Mouse (Mus musculus) splenic B cell, adult 2 months (primary cell): Measurements from ENCODE around the gene Shroom1.

ENCODE experiments used
- DNase-seq: peaks from one replicate; pipeline ENCODE4 v3.0.0-alpha.2; 2011; ENCODE audit warnings: low read depth, low spot score
- H3K27me3 ChIP-seq: 2 replicates; pipeline ENCODE4 v1.6.1; 2012; ENCODE audit warnings: mild to moderate bottlenecking, low read length, moderate library complexity, mixed read lengths; ENCODE audit not compliant: control insufficient read depth, poor library complexity, insufficient read depth, severe bottlenecking
- H3K36me3 ChIP-seq: 2 replicates; pipeline ENCODE4 v1.6.1; 2012; ENCODE audit warnings: mild to moderate bottlenecking, low read length, moderate library complexity, mixed read lengths; ENCODE audit not compliant: control insufficient read depth, poor library complexity, insufficient read depth, severe bottlenecking

Gene Shroom1

DNA sequence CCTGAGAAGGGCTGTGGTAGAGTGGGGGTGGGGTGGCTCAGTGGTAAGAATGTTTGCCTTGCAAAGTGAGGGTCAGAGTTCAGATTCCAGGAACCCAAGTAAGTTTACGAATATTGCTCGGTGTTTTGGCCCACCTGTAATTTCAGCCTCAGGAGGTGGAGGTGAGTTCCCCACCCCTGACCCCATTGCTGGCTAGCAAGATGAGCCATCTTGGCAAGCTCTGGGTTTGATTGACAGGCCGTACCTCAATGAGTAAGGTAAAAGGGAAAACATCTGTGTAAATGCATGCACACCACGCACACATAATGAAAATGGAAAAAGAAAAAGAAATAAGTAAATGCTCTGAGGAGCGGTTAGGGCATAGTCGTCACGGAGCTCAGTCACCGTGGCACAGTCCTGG, 47.4 kb downstream of the Shroom1 start:
- Histone ChIP-seq H3K27me3 (no peaks in the 10 kb centered on the region), H3K36me3 (no peaks in the 10 kb centered on the region)
- no peak for DNase-seq

DNA sequence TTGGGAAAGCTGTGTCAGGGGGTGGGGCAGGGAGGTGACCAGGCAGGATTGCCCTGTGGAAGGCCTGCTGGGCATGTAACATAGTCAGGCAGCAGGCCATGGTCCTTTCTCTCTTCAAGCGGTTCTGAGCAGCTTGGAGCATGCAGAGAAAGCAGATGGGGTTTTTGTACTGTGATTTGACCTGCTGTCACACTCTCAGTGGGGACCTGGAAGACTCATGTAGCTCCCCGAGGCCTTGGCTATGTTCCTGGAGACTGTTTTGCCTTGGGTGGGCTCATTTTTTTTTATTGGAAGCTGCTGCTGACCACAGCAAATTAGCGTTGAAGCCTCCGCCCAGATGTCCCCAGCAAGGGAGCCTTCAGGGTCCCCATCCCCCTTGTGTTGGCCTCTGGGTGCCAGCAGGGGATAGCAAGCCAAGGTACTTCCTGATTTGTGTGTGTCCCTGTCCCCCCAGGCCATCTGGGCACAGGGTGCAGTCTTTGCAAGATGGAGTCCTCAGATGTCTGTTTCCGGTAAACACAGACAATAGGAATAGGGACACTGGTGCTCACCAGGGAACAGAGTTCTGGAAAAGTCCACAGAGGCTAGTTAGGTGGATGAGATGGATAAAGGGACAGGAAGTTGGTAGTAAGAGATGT, 48.1 kb downstream of the Shroom1 start:
- H3K27me3 ChIP-seq = no peaks in the 10 kb centered on the region
- DNase-seq = no peak

DNA sequence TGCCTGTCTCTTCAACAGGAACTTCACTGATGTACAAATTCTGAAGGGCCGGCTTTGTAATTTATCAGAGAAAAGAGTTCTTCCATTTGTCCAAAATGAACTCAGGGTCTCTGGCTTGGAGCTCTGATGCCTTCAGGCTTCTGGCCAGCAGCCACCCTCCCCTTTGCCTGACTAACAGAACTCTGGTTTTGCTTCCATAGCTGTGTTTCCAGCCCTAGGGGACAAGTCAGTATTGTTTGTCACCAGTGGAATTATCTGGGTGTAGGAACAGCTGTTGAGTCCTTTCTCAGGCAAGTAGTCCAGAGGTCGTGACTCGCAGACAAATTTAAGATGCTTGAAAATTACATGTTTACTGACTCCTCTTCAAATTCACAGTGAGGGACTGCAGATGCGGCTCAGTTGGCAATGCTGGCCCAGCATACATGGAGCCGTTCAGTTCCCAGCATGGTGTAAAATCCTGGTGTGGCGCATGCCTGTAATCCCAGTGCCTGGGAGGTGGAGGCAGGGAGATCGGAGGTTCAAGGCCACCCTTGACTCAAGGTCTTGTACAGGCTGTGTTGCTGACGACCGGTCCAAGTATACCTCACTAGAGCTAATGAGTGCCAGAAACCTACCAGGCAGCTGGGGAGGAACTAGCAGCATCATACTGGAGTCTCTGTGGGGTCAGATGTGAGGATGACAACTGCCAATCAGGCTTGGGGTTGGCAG, 50.2 kb downstream of the Shroom1 start:
- no peaks in the 10 kb centered on the region for H3K27me3 ChIP-seq
- no peak for DNase-seq
- H3K36me3 ChIP-seq = no peaks in the 10 kb centered on the region

More for the DNA sequence above, 48.1 kb downstream of the Shroom1 start:
- H3K36me3 ChIP-seq = no peaks in the 10 kb centered on the region

DNA sequence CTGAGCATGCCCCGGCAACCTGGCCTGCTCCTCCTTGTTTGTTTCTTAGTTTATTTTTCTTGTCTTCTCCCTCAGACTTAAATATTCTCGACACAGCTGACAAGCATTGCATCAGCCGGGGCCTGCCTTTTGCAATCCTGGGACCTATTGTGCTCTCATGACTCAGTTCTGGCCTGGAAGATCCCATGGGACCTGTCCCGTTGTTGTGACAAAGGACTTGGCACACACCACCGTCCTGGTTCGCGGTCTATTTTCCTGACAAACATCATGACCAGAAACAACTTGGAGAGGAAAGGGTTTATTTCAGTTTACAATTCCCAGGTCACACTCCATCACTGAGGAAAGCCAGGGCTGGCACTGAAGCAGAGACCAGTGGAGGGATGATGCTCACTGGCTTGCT, 51.1 kb downstream of the Shroom1 start:
- DNase-seq = no peak
- no peaks in the 10 kb centered on the region for H3K36me3 ChIP-seq
- no peaks in the 10 kb centered on the region for H3K27me3 ChIP-seq

DNA sequence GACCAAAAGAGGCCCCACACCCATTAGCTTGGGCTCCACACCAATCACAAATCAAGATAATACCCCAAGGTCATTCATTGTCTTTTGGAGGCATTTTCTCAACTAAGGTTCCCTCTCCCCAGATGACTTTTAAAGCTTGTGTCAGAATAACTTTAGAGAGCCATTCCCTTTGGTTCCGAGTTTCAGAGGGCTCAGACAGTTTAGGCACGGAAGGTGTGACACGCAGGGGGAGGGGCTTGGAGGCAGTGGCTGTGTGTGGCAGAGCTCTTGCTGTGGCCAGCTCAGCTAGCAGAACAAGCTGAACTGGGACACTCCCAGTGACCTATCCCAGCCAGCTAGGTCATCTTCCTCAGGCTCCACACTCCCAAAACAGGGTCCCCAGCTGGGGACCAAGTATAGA, 51.6 kb downstream of the Shroom1 start:
- H3K27me3 ChIP-seq = no peaks in the 10 kb centered on the region
- H3K36me3 ChIP-seq = no peaks in the 10 kb centered on the region
- DNase-seq = no peak

DNA sequence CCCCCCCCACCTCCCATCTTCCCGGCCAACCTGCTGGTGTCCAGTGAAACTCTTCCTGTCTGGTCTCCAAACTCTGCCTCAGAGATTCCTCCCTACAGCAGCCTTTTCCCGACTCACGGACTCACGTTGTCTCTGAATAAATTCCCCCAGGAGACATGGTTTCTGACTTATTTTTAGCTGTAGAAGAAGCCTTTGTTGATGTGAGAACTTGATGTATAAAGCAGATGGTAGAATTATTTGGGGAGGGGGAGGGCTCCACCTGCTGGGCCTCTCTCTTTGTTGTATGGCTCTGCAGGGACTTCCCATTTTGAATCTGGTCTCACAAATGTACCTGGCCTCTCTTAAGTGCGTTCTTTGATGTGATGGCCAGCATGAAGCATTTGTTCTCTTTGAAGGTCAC, 53.3 kb downstream of the Shroom1 start:
- Histone ChIP-seq H3K36me3 (no peaks in the 10 kb centered on the region), H3K27me3 (no peaks in the 10 kb centered on the region)
- no peak for DNase-seq

DNA sequence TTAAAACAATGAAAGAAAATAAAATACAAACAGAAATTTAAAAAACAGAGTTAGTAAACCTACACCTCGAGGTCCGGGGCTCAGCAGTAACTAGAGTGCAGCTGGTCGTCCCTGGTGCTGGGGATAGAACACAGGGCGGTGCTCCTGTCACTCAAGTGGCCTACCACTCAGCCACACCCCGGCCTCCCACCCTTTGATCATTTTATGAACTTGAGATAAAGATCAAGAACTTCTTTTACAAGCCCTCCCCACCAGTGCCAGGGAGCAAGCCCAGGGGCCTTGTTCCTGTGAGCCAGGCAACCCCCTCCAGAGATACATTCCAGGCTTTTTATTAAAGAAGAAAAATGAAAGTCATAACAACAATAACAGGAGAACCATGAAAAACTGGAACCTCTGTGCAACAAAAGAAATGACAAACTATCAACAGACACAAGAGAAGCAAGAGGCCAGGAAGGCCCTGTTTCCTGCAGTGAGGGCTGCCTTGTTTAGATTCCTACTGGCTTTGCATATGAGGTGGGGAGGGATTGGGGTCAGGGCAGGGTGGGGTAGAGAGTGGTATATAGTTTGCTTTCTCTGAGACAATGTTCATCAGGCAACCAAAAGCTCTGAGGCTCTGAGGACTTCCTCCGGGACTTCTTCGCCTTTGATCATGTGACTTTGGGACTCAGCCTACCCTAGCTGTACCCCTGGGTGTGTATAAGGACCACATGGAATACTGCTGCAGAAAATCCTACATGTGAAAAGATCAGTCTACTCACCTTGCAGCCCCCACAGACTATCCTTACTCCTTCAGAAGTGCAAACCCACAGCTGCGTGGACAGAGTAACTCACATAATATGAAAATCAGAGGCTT, 60.0 kb downstream of the Shroom1 start:
- H3K27me3 ChIP-seq = no peaks in the 10 kb centered on the region
- no peak for DNase-seq
- H3K36me3 ChIP-seq = no peaks in the 10 kb centered on the region
